Comparison of ENCODE assay signal across 8 mouse cellular contexts in the genomic region with DNA sequence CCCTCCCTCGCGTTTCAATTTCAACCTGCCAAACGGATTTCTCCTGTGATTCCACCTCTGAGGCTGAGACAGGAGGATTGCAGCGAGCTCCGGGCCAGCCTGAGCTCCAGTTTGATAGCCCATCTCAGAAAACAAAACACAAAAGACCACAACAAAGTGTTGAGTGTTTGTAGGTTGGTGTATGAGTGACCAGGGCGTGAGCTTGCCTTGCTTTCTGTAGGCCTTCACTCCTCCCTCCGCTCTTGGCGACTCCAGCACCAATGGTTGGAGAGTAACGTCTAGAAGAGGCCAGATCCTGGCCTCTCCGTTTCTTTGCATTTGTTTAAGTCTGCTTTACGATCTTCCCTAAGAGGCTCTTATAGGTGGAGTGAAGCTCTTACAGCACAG. TPM values are rescaled to one million over a fixed set of nuclear protein-coding genes. Genes with fewer than 3 reads are reported as not detected.
DNase-seq lines count a peak whose midpoint lies in the region; ATAC-seq and TF ChIP-seq lines count a peak whose summit lies in the region.

No protein-coding gene starts in this region.

- peak overlapping the region; percentile 93; the same call in 1 of the 2 replicates for H3K27ac ChIP-seq in lung, embryonic 14.5 days (ENCODE audit: low read depth)
- H3K27ac ChIP-seq in hindbrain, embryonic 15.5 days (replicated peaks): peak overlapping the region; percentile 84; the same call in 1 of the 2 replicates
- peak overlapping the region; percentile 79 for H3K27ac ChIP-seq in liver, embryonic 13.5 days
- H3K27ac ChIP-seq in stomach, postnatal 0 days (replicated peaks): peak overlapping the region; percentile 94

- H3K27me3 ChIP-seq in lung, embryonic 14.5 days (ENCODE audit: insufficient read depth, low read length): no peaks in the 10 kb centered on the region
- no peaks in the 10 kb centered on the region for H3K27me3 ChIP-seq in hindbrain, embryonic 15.5 days
- H3K27me3 ChIP-seq in liver, embryonic 13.5 days: no peaks in the 10 kb centered on the region
- no peaks in the 10 kb centered on the region for H3K27me3 ChIP-seq in stomach, postnatal 0 days (ENCODE audit: control insufficient read depth, insufficient read depth, low read length)

- H3K4me2 ChIP-seq in lung, embryonic 14.5 days: peak overlapping the region; percentile 68
- peak overlapping the region; percentile 84 for H3K4me2 ChIP-seq in hindbrain, embryonic 15.5 days
- H3K4me2 ChIP-seq in liver, embryonic 13.5 days: peak overlapping the region; percentile 86
- H3K4me2 ChIP-seq in stomach, postnatal 0 days (replicated peaks; ENCODE audit: low read depth): peak overlapping the region; percentile 89

- H3K36me3 ChIP-seq in lung, embryonic 14.5 days (ENCODE audit: insufficient read depth): no peaks in the 10 kb centered on the region
- no peaks in the 10 kb centered on the region for H3K36me3 ChIP-seq in hindbrain, embryonic 15.5 days
- no peaks in the 10 kb centered on the region for H3K36me3 ChIP-seq in liver, embryonic 13.5 days
- no peaks in the 10 kb centered on the region for H3K36me3 ChIP-seq in stomach, postnatal 0 days (ENCODE audit: control insufficient read depth, insufficient read depth, low read length)

- H3K9ac ChIP-seq in lung, embryonic 14.5 days: peak overlapping the region; percentile 84
- peak overlapping the region; percentile 73 for H3K9ac ChIP-seq in hindbrain, embryonic 15.5 days
- peak overlapping the region; percentile 90 for H3K9ac ChIP-seq in liver, embryonic 13.5 days
- peak overlapping the region; percentile 89 for H3K9ac ChIP-seq in stomach, postnatal 0 days (ENCODE audit: low read length)

- no peak for TF ChIP-seq EP300 in stomach, postnatal 0 days (optimal IDR thresholded peaks at IDR 0.05)

- TF ChIP-seq CTCF in lung, embryonic 14.5 days (IDR thresholded peaks at IDR 0.05; ENCODE audit: low read depth): no peak
- no peak for TF ChIP-seq CTCF in stomach, postnatal 0 days (IDR thresholded peaks at IDR 0.05; ENCODE audit: low read depth)

- peak overlapping the region; percentile 68 for H3K4me3 ChIP-seq in lung, embryonic 14.5 days (ENCODE audit: low read depth, low read length)
- peak overlapping the region; percentile 85 for H3K4me3 ChIP-seq in hindbrain, embryonic 15.5 days
- H3K4me3 ChIP-seq in liver, embryonic 13.5 days (replicated peaks): peak overlapping the region; percentile 82
- peak overlapping the region; percentile 82 for H3K4me3 ChIP-seq in stomach, postnatal 0 days (ENCODE audit: low read depth, low read length)

- peak; percentile 32 for DNase-seq in lung, embryonic 14.5 days
- DNase-seq in lung, postnatal 4 days: no peak
- peak; percentile 30 for DNase-seq in embryo, embryonic 9.5 days (ENCODE audit: extremely low spot score)
- DNase-seq in liver, embryonic 13.5 days: peak; percentile 40
- DNase-seq in stomach, postnatal 0 days (ENCODE audit: low spot score): peak; percentile 43
- no peak for DNase-seq in adrenal gland, adult 2 months
- DNase-seq in ovary, postnatal 36 days (ENCODE audit: low spot score): no peak

- ATAC-seq in lung, embryonic 14.5 days (ENCODE audit: insufficient read depth): 0 out of 2 replicates have a peak, but pooled peaks have one; percentile 18
- no peak for ATAC-seq in hindbrain, embryonic 15.5 days (ENCODE audit: low FRiP score, low read depth)
- peak; percentile 34 for ATAC-seq in liver, embryonic 13.5 days (ENCODE audit: low read depth)
- ATAC-seq in stomach, postnatal 0 days (ENCODE audit: low FRiP score, low TSS enrichment): no peak

- no peaks in the 10 kb centered on the region for H3K4me1 ChIP-seq in lung, embryonic 14.5 days (ENCODE audit: insufficient read depth)
- H3K4me1 ChIP-seq in hindbrain, embryonic 15.5 days (replicated peaks): peaks cover 14% of the 10 kb centered on the region
- peaks cover 39% of the 10 kb centered on the region for H3K4me1 ChIP-seq in liver, embryonic 13.5 days (replicated peaks)
- H3K4me1 ChIP-seq in stomach, postnatal 0 days (replicated peaks; ENCODE audit: control insufficient read depth, insufficient read depth): no peaks in the 10 kb centered on the region

- 27% methylated on average over 11 of the region's 11 CpGs for WGBS in lung, embryonic 14.5 days
- 40% methylated on average over 11 of the region's 11 CpGs for WGBS in hindbrain, embryonic 15.5 days
- 15% methylated on average over 11 of the region's 11 CpGs for WGBS in liver, embryonic 13.5 days (ENCODE audit: insufficient replicate concordance)
- 16% methylated on average over 11 of the region's 11 CpGs for WGBS in stomach, postnatal 0 days

- no peaks in the 10 kb centered on the region for H3K9me3 ChIP-seq in lung, embryonic 14.5 days (ENCODE audit: low read depth, low read length)
- H3K9me3 ChIP-seq in hindbrain, embryonic 15.5 days: no peaks in the 10 kb centered on the region
- no peaks in the 10 kb centered on the region for H3K9me3 ChIP-seq in liver, embryonic 13.5 days (replicated peaks)
- no peaks in the 10 kb centered on the region for H3K9me3 ChIP-seq in stomach, postnatal 0 days (ENCODE audit: control insufficient read depth, low read length)

RNA-seq across cellular contexts. Expression of a gene that starts 0.6 kb away (rescaled TPM):
- polyA plus RNA-seq in lung, embryonic 14.5 days (2014; fragmentation: Nextera tagmentation; extraction: Ambion mirVana): 28.5 and 28.8 TPM in 2 replicates
- polyA plus RNA-seq in hindbrain, embryonic 15.5 days (2015; fragmentation: Nextera tagmentation; extraction: Ambion mirVana): 28.0 and 30.7 TPM in 2 replicates
- polyA plus RNA-seq in liver, embryonic 13.5 days (2015; fragmentation: Nextera tagmentation; extraction: Ambion mirVana): 32.7 and 36.3 TPM in 2 replicates
- 21.9 and 24.5 TPM in 2 replicates for polyA plus RNA-seq in stomach, postnatal 0 days (2015; fragmentation: Nextera tagmentation; extraction: Ambion mirVana)
- total RNA-seq in adrenal gland, adult 2 months (2021): 10 to 100 TPM; 31.7 to 51.5 TPM
- 17.0 and 22.5 TPM in 2 replicates for polyA plus RNA-seq in adrenal gland, adult 2 months (2012; rRNA removed)

RNA-seq across cellular contexts. Expression of a gene that starts 0.8 kb away (rescaled TPM):
- polyA plus RNA-seq in lung, embryonic 14.5 days (2014; fragmentation: Nextera tagmentation; extraction: Ambion mirVana): 138 and 142 TPM in 2 replicates
- 113 and 118 TPM in 2 replicates for polyA plus RNA-seq in hindbrain, embryonic 15.5 days (2015; fragmentation: Nextera tagmentation; extraction: Ambion mirVana)
- 68.3 and 74.2 TPM in 2 replicates for polyA plus RNA-seq in liver, embryonic 13.5 days (2015; fragmentation: Nextera tagmentation; extraction: Ambion mirVana)
- 106 and 107 TPM in 2 replicates for polyA plus RNA-seq in stomach, postnatal 0 days (2015; fragmentation: Nextera tagmentation; extraction: Ambion mirVana)
- total RNA-seq in adrenal gland, adult 2 months (2021): 10 to 100 TPM; 67.5 to 78.9 TPM
- polyA plus RNA-seq in adrenal gland, adult 2 months (2012; rRNA removed): 10.8 and 20.8 TPM in 2 replicates

Comparison
In these comparisons a context has a peak if more than half of its experiments do, and no peak if none do; other contexts are left out.
1. DNase-seq: peak in lung, embryonic 14.5 days (single experiment), embryo, embryonic 9.5 days (single experiment), liver, embryonic 13.5 days (single experiment) and stomach, postnatal 0 days (single experiment); none in lung, postnatal 4 days (0 of 2), adrenal gland, adult 2 months (single experiment) and ovary, postnatal 36 days (single experiment).
2. ATAC-seq: peak in lung, embryonic 14.5 days (single experiment) and liver, embryonic 13.5 days (single experiment); none in hindbrain, embryonic 15.5 days (single experiment) and stomach, postnatal 0 days (single experiment).
3. Peak in every context shown above with its lines, with median percentiles within 50 percentile points of each other: H3K27ac ChIP-seq, H3K4me2 ChIP-seq, H3K4me3 ChIP-seq and H3K9ac ChIP-seq.